Mouse (Mus musculus): ENCODE data around the gene Rpgrip1l.

The Rpgrip1l gene

GRCm38 (mm10) chr8:91327471-91328205, 14.6 kb upstream of the Rpgrip1l start:
- DNase-seq: no peak

- DNase-seq: no peak
Observed at GRCm38 (mm10) chr8:91326946-91327345, 13.9 kb upstream of the Rpgrip1l start.

GRCm38 (mm10) chr8:91326018-91326417, 13.0 kb upstream of the Rpgrip1l start:
- no peak for DNase-seq

- no peak for DNase-seq
Observed at GRCm38 (mm10) chr8:91324916-91325315, 11.9 kb upstream of the Rpgrip1l start.

GRCm38 (mm10) chr8:91324271-91324670, 11.2 kb upstream of the Rpgrip1l start:
- DNase-seq: peak; percentile 27 to 47

GRCm38 (mm10) chr8:91323511-91323910, 10.4 kb upstream of the Rpgrip1l start:
- DNase-seq: peak; percentile 41 to 60

- DNase-seq: no peak
Observed at GRCm38 (mm10) chr8:91318938-91319729, 6.1 kb upstream of the Rpgrip1l start.

GRCm38 (mm10) chr8:91317567-91318227, 4.6 kb upstream of the Rpgrip1l start:
- DNase-seq: no peak

GRCm38 (mm10) chr8:91312342-91312741, 720 bp downstream of the Rpgrip1l start:
- no peak for DNase-seq

GRCm38 (mm10) chr8:91304481-91305386, 8.3 kb downstream of the Rpgrip1l start:
- no peak for DNase-seq

GRCm38 (mm10) chr8:91298672-91299071, 14.4 kb downstream of the Rpgrip1l start:
- no peak for DNase-seq

- DNase-seq: no peak
Observed at GRCm38 (mm10) chr8:91295786-91296185, 17.3 kb downstream of the Rpgrip1l start.

- DNase-seq: no peak
Observed at GRCm38 (mm10) chr8:91290576-91290975, 22.5 kb downstream of the Rpgrip1l start.

- no peak for DNase-seq
Observed at GRCm38 (mm10) chr8:91286237-91286636, 26.8 kb downstream of the Rpgrip1l start.

GRCm38 (mm10) chr8:91283815-91284214, 29.2 kb downstream of the Rpgrip1l start:
- no peak for DNase-seq

- DNase-seq: no peak
Observed at GRCm38 (mm10) chr8:91282655-91283054, 30.4 kb downstream of the Rpgrip1l start.

GRCm38 (mm10) chr8:91281545-91281944, 31.5 kb downstream of the Rpgrip1l start:
- DNase-seq: no peak

- no peak for DNase-seq
Observed at GRCm38 (mm10) chr8:91280467-91281212, 32.4 kb downstream of the Rpgrip1l start.

- DNase-seq: no peak
Observed at GRCm38 (mm10) chr8:91278060-91278459, 35.0 kb downstream of the Rpgrip1l start.

- DNase-seq: no peak
Observed at GRCm38 (mm10) chr8:91276337-91276736, 36.7 kb downstream of the Rpgrip1l start.

GRCm38 (mm10) chr8:91273493-91273892, 39.6 kb downstream of the Rpgrip1l start:
- DNase-seq: no peak
